Mouse (Mus musculus): ENCODE results near the gene Ak7. TPM values are rescaled to one million over a fixed set of nuclear protein-coding genes. Genes with fewer than 3 reads are reported as not detected.

The Ak7 gene
- polyA plus RNA-seq, 1 experiment from 2014 or later, result 2.0 TPM

GRCm38 (mm10) chr12:105695848-105696247 is 9.9 kb upstream of the Ak7 start:
- WGBS, result 83% methylated on average over 7 of the region's 7 CpGs
- H3K9me3 ChIP-seq, result no peaks in the 10 kb centered on the region
- H3K36me3 ChIP-seq, result peaks cover 31% of the 10 kb centered on the region
- H3K27ac ChIP-seq (replicated peaks), result no peak overlapping the region
- H3K4me2 ChIP-seq (replicated peaks), result no peak overlapping the region
- no peaks in the 10 kb centered on the region for H3K4me1 ChIP-seq
- ATAC-seq (replicated peaks), result no peak
- H3K4me3 ChIP-seq, result no peak overlapping the region
- no peaks in the 10 kb centered on the region for H3K27me3 ChIP-seq
- no peak overlapping the region for H3K9ac ChIP-seq (replicated peaks)

DNA sequence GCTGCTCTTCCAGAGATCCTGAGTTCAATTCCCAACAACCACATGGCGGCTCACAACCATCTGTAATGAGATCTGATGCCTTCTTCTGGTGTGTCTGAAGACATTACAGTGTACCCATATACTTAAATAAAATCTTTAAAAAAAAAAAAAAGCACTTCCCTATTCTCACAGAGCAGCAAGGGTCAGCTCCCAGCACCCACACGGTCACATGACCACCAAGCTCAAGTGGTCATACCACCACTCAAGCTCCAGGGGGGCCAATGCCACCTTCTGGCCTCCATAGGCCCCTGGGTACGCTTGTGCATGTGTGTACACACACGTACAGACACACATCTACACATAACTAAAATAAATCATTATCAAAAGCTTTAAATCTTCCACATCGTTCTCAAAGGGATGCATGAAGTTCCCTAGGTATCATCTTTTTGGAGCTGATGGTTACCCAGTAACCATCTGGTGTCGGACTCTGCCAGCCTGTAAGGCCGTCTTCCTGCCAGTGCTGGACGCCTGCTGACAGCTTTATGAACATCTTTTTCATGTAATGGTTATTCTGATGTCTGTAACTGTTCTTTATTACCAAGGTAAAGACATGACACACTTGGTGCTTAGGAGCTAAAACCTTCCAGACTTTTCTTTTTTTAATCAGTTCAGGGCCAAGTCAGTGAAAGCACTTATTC is 8.5 kb upstream of the Ak7 start:
- no peak overlapping the region for H3K9ac ChIP-seq (replicated peaks)
- H3K27me3 ChIP-seq, result no peaks in the 10 kb centered on the region
- no peaks in the 10 kb centered on the region for H3K4me1 ChIP-seq
- H3K36me3 ChIP-seq, result peaks cover 34% of the 10 kb centered on the region
- H3K9me3 ChIP-seq, result no peaks in the 10 kb centered on the region
- no peak for ATAC-seq (replicated peaks)
- no peak overlapping the region for H3K4me2 ChIP-seq (replicated peaks)
- no peak overlapping the region for H3K27ac ChIP-seq (replicated peaks)
- H3K4me3 ChIP-seq, result no peak overlapping the region
- WGBS, result 90% methylated on average over 8 of the region's 8 CpGs

DNA sequence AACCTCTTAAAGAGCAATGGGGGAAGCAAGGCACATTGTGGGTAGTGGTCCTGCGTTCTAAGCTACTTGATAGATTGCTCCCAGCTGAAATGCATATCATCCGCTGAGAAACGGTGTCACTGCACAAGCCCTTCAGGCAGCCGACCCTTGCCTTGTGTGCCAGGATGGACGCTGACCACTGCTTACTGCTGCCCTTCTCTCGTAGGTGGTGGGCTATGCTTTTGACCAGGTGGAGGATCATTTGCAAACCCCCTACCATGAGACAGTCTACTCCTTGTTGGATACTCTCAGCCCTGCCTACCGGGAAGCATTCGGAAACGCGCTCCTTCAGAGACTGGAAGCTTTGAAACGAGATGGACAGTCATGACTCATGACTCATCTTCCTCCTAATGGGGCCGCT is 5.3 kb upstream of the Ak7 start:
- Histone ChIP-seq H3K4me1 (no peaks in the 10 kb centered on the region), H3K36me3 (peaks cover 20% of the 10 kb centered on the region), H3K9ac (replicated peaks) (no peak overlapping the region), H3K4me2 (replicated peaks) (no peak overlapping the region), H3K9me3 (no peaks in the 10 kb centered on the region), H3K27me3 (no peaks in the 10 kb centered on the region), H3K27ac (replicated peaks) (no peak overlapping the region), H3K4me3 (no peak overlapping the region)
- 93% methylated on average over 12 of the region's 12 CpGs for whole genome bisulfite sequencing
- no peak for ATAC-seq (replicated peaks)

DNA sequence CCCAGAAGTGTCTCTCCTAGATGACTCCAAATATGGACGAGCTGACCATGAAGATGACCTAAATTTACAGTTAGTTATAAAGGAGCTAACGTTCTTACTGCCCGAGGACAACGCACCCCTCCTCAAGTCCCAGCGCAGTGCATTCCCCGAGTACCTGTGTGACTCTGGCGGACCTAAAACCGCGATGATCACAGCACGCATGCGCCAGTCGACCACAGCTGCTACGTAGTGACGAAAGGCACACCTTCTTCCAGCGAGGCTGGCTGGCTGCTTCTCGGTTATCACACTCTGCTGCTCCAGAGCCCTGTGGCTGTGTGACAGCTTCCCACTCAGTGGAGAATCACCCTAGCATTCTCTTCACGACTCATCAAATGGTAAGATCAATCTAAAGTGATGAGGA is 12.8 kb downstream of the Ak7 start:
- Histone ChIP-seq H3K9ac (replicated peaks) (no peak overlapping the region), H3K27ac (replicated peaks) (no peak overlapping the region), H3K36me3 (no peaks in the 10 kb centered on the region), H3K27me3 (no peaks in the 10 kb centered on the region), H3K9me3 (no peaks in the 10 kb centered on the region), H3K4me1 (peaks cover 8% of the 10 kb centered on the region), H3K4me2 (replicated peaks) (peak overlapping the region; percentile 27), H3K4me3 (peak overlapping the region; percentile 9; the same call in 1 of the 2 replicates)
- 74% methylated on average over 17 of the region's 17 CpGs for WGBS
- no peak for ATAC-seq (replicated peaks)

DNA sequence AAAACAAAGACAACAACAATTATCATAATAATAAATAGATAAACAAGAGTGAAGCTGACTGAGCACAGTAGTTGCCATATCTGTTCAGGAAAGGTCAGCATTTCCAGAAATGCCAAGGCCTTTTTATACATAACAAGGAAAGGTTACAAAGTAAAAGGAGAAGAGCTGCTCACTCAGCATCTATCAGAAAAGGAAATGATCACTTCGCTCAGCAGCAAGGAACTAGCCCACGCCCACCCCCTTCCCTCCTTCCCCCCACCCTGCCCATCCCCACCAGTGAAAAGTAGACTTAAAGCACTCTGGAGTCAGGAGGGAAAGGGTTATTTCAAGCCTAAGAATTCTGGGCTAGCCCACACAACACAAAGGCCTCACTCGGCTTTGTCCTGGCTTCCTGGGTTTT is 14.4 kb downstream of the Ak7 start:
- ATAC-seq (replicated peaks), result no peak
- Histone ChIP-seq H3K4me3 (no peak overlapping the region), H3K4me1 (peaks cover 8% of the 10 kb centered on the region), H3K36me3 (no peaks in the 10 kb centered on the region), H3K27me3 (no peaks in the 10 kb centered on the region), H3K27ac (replicated peaks) (no peak overlapping the region), H3K9ac (replicated peaks) (no peak overlapping the region), H3K4me2 (replicated peaks) (no peak overlapping the region), H3K9me3 (no peaks in the 10 kb centered on the region)
- 74% methylated on average over 3 of the region's 3 CpGs for WGBS

GRCm38 (mm10) chr12:105721452-105722132 is 15.8 kb downstream of the Ak7 start:
- Histone ChIP-seq H3K27ac (replicated peaks) (peak overlapping the region; percentile 67), H3K4me1 (peaks cover 8% of the 10 kb centered on the region), H3K9ac (replicated peaks) (no peak overlapping the region), H3K4me3 (no peak overlapping the region), H3K4me2 (replicated peaks) (no peak overlapping the region; the same call in 1 of the 2 replicates), H3K9me3 (no peaks in the 10 kb centered on the region), H3K36me3 (no peaks in the 10 kb centered on the region), H3K27me3 (no peaks in the 10 kb centered on the region)
- ATAC-seq (replicated peaks), result peak; percentile 57; the same call in 1 of the 2 replicates
- 39% methylated on average over 14 of the region's 14 CpGs for WGBS

GRCm38 (mm10) chr12:105722657-105723056 is 16.9 kb downstream of the Ak7 start:
- no peaks in the 10 kb centered on the region for H3K9me3 ChIP-seq
- H3K9ac ChIP-seq (replicated peaks), result no peak overlapping the region
- H3K27ac ChIP-seq (replicated peaks), result no peak overlapping the region
- peaks cover 8% of the 10 kb centered on the region for H3K4me1 ChIP-seq
- H3K4me2 ChIP-seq (replicated peaks), result no peak overlapping the region
- H3K4me3 ChIP-seq, result no peak overlapping the region
- no peaks in the 10 kb centered on the region for H3K27me3 ChIP-seq
- 4% methylated on average over 5 of the region's 5 CpGs for WGBS
- peak; percentile 33 for ATAC-seq (replicated peaks)
- H3K36me3 ChIP-seq, result no peaks in the 10 kb centered on the region

DNA sequence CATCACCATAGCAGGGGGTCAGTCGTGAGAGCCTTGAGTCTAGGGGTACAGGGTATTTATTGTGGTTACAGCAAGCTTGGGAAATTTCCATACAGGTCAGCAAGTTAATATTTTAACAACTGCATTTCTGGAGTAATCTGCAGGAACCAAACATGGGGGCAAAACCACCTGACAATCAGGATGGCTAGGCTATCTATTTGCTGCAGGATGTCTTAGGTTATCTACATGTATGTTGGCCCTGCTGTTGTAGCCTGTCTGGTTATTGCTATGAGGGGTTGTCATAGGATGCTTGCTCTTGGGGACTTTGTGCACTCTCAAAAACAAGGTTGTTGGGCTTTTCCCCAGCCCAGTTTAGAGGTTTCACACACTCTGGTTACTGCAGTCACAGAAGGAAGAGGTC is 18.8 kb downstream of the Ak7 start:
- H3K4me1 ChIP-seq, result peaks cover 8% of the 10 kb centered on the region
- H3K27ac ChIP-seq (replicated peaks), result no peak overlapping the region
- no peaks in the 10 kb centered on the region for H3K36me3 ChIP-seq
- no peak overlapping the region for H3K4me3 ChIP-seq
- no peaks in the 10 kb centered on the region for H3K27me3 ChIP-seq
- no peaks in the 10 kb centered on the region for H3K9me3 ChIP-seq
- H3K4me2 ChIP-seq (replicated peaks), result no peak overlapping the region
- 48% methylated on average over 1 of the region's 1 CpGs for WGBS
- no peak overlapping the region for H3K9ac ChIP-seq (replicated peaks)
- no peak for ATAC-seq (replicated peaks)

DNA sequence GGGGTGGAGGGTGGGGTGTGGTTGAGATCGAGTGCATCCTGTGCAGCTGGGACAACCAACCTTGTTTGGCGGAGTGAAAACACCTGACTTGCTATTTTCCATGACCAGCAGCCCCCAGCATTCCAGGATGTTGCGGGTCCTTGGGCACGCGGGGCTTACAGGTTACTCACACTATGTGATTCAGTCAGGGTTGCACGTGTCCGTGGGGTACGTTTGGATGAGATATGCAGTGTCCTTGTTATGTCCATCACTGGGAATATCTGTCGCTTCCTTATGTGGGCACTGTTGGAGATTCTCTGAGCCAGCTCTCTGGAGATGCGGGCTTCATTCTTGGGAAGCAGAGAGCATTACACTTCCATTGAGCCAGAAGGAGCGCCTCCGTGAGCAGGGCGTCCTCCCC is 20.0 kb downstream of the Ak7 start:
- H3K4me1 ChIP-seq, result peaks cover 8% of the 10 kb centered on the region
- H3K9ac ChIP-seq (replicated peaks), result no peak overlapping the region
- no peaks in the 10 kb centered on the region for H3K36me3 ChIP-seq
- H3K4me2 ChIP-seq (replicated peaks), result no peak overlapping the region
- no peak for ATAC-seq (replicated peaks)
- 80% methylated on average over 13 of the region's 13 CpGs for WGBS
- no peak overlapping the region for H3K27ac ChIP-seq (replicated peaks)
- H3K27me3 ChIP-seq, result no peaks in the 10 kb centered on the region
- H3K4me3 ChIP-seq, result no peak overlapping the region
- H3K9me3 ChIP-seq, result no peaks in the 10 kb centered on the region

DNA sequence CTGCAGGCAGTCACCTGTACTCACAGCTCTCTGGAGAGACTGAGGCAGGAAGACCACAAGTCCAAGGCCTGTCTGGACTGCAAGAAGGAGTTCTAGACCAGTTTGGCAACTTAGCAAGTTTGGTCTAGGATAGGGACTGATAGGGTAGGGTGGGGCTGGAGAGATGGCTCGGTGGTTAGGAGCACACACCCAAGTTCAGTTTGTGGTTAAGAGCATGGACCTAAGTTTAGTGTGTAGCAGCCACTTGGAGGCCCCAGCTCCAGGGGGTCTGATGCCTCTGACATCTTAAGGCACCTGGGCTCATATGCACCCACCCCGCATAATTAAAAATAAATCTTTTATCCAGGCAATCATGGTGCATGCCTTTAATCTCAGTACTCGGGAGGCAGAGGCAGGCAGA is 21.5 kb downstream of the Ak7 start:
- Histone ChIP-seq H3K27ac (replicated peaks) (no peak overlapping the region), H3K4me1 (no peaks in the 10 kb centered on the region), H3K27me3 (no peaks in the 10 kb centered on the region), H3K9me3 (no peaks in the 10 kb centered on the region), H3K4me2 (replicated peaks) (no peak overlapping the region), H3K9ac (replicated peaks) (no peak overlapping the region), H3K36me3 (no peaks in the 10 kb centered on the region), H3K4me3 (no peak overlapping the region)
- no peak for ATAC-seq (replicated peaks)
- WGBS, result 93% methylated on average over 3 of the region's 3 CpGs

GRCm38 (mm10) chr12:105727964-105728363 is 22.2 kb downstream of the Ak7 start:
- no peak for ATAC-seq (replicated peaks)
- no peak overlapping the region for H3K4me3 ChIP-seq
- no peaks in the 10 kb centered on the region for H3K4me1 ChIP-seq
- H3K4me2 ChIP-seq (replicated peaks), result no peak overlapping the region
- H3K27ac ChIP-seq (replicated peaks), result no peak overlapping the region
- no peaks in the 10 kb centered on the region for H3K9me3 ChIP-seq
- WGBS, result 28% methylated on average over 8 of the region's 8 CpGs
- H3K36me3 ChIP-seq, result no peaks in the 10 kb centered on the region
- H3K27me3 ChIP-seq, result no peaks in the 10 kb centered on the region
- no peak overlapping the region for H3K9ac ChIP-seq (replicated peaks)

GRCm38 (mm10) chr12:105730851-105731460 is 25.2 kb downstream of the Ak7 start:
- WGBS, result 88% methylated on average over 6 of the region's 6 CpGs
- Histone ChIP-seq H3K9ac (replicated peaks) (no peak overlapping the region), H3K4me1 (no peaks in the 10 kb centered on the region), H3K27me3 (no peaks in the 10 kb centered on the region), H3K36me3 (no peaks in the 10 kb centered on the region), H3K9me3 (no peaks in the 10 kb centered on the region), H3K4me2 (replicated peaks) (no peak overlapping the region), H3K4me3 (no peak overlapping the region), H3K27ac (replicated peaks) (no peak overlapping the region)
- no peak for ATAC-seq (replicated peaks)
